ENCODE assay signal across 17 mouse cellular contexts in genomic region chr5:126023906-126024305, GRCm38 (mm10).
"Had no signal": no experiment of that assay in that cellular context is flagged by ENCODE, and none has a peak within 500 bp of the region (broad histone marks: within the 10 kb centered on the region; RNA-seq: fewer than 3 reads in every experiment).

No protein-coding gene starts in this region.

- H3K27ac ChIP-seq: liver, embryonic 13.5 days; macrophage; midbrain, embryonic 15.5 days; neural tube, embryonic 12.5 days; neural tube, embryonic 15.5 days; stomach, postnatal 0 days had no signal

- H3K36me3 ChIP-seq: liver, embryonic 13.5 days; midbrain, embryonic 15.5 days; neural tube, embryonic 12.5 days; neural tube, embryonic 15.5 days had no signal

- ATAC-seq: midbrain, embryonic 15.5 days had no signal

- H3K4me1 ChIP-seq: liver, embryonic 13.5 days; midbrain, embryonic 15.5 days; neural tube, embryonic 12.5 days; neural tube, embryonic 15.5 days had no signal

- DNase-seq: kidney, adult 18-20 months; kidney, postnatal 10 days; kidney, postnatal 36 days; liver, embryonic 13.5 days; lung, adult 2 months; right cerebral cortex, adult 18-20 months; right cerebral cortex, postnatal 14 days; right cerebral cortex, postnatal 4 days; thymus, adult 2 months; thymus, postnatal 14 days; thymus, postnatal 4 days had no signal

- H3K9me3 ChIP-seq: midbrain, embryonic 15.5 days; neural tube, embryonic 12.5 days; neural tube, embryonic 15.5 days had no signal

- H3K4me3 ChIP-seq: liver, embryonic 13.5 days; midbrain, embryonic 15.5 days; neural tube, embryonic 12.5 days; neural tube, embryonic 15.5 days had no signal

- H3K9ac ChIP-seq: liver, embryonic 13.5 days; midbrain, embryonic 15.5 days; neural tube, embryonic 12.5 days; neural tube, embryonic 15.5 days had no signal

- H3K4me2 ChIP-seq: liver, embryonic 13.5 days; midbrain, embryonic 11.5 days; midbrain, embryonic 15.5 days; neural tube, embryonic 12.5 days; neural tube, embryonic 15.5 days had no signal

- H3K27me3 ChIP-seq: liver, embryonic 13.5 days; midbrain, embryonic 15.5 days; neural tube, embryonic 12.5 days; neural tube, embryonic 15.5 days had no signal
